Mouse (Mus musculus): ENCODE results near the gene Adamtsl1. TPM values are rescaled to one million over a fixed set of nuclear protein-coding genes. Genes with fewer than 3 reads are reported as not detected.

The Adamtsl1 gene
- 10 to 100 TPM; 12.0 to 14.3 TPM for total RNA-seq (2021)
- long read RNA-seq, experiment 1, partial matches to known transcripts, result 1 of 5 reads
- long read RNA-seq, experiment 1, other reads (novel, unspliced or antisense), result 4 of 5 reads
- long read RNA-seq, experiment 2, full-length matches to known transcripts, result 3 of 8 reads
- long read RNA-seq, experiment 2, partial matches to known transcripts, result 4 of 8 reads
- long read RNA-seq, experiment 2, other reads (novel, unspliced or antisense), result 1 of 8 reads

GRCm38 (mm10) chr4:85513792-85514191 is at the start of gene Adamtsl1:
Adamtsl1 (plus strand) TSS chr4:85514172.
- intact Hi-C loops (cut with DNase I; ENCODE audit: low total_unique reads), result no loop called here
- no peak for DNase-seq

GRCm38 (mm10) chr4:85483586-85483985 is 30.4 kb upstream of the Adamtsl1 start:
- intact Hi-C loops (cut with DNase I; ENCODE audit: low total_unique reads), result no loop called here
- DNase-seq, result no peak

- no peak for DNase-seq
These were observed 27.5 kb upstream of the Adamtsl1 start for GRCm38 (mm10) chr4:85486316-85486946.

DNA sequence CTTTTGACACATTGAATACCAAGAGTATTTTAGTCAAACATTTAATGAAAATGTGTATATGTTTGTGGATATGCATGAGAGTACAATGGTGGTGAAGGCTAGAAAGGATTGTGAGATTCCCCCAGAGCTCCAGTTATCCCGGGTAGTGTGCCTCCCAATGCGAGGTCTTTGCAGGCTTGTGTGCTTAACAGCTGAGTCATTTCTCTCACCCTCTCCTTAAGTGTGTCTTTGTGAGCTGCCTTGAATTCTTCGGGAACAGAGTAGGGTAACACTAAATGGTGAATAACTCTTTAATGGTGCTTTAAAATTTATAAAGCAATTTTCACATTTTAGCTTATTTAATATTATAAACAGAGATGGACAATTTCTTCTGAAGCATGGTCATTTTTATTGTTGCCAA is 8.3 kb upstream of the Adamtsl1 start:
- intact Hi-C loops (cut with DNase I; ENCODE audit: low total_unique reads), result no loop called here

More at GRCm38 (mm10) chr4:85486316-85486946, 27.5 kb upstream of the Adamtsl1 start:
- intact Hi-C loops (cut with DNase I; ENCODE audit: low total_unique reads), result no loop called here

DNA sequence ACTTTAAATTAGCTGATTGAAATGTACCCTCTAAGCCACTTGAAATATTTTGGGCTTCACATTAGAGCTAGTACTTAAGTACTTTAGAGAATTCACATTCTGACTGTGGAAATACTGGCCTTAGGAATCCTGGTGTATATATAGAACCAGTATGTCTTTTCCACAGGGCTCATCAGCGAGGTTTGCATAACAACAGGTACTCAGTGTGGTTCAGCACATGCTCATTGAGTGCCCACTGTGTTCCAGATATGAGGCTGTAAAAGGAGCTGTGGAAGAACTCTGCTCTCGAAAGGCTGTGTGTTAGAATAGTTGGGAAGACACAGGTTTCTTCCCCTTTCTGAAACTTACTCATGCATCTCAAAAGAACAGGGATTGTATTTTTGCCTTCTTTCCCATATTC is 7.0 kb upstream of the Adamtsl1 start:
- DNase-seq, result no peak
- intact Hi-C loops (cut with DNase I; ENCODE audit: low total_unique reads), result no loop called here

More for the DNA sequence above, 8.3 kb upstream of the Adamtsl1 start:
- no peak for DNase-seq

- no peak for DNase-seq
- intact Hi-C loops (cut with DNase I; ENCODE audit: low total_unique reads), result no loop called here
These were observed 6.5 kb upstream of the Adamtsl1 start for GRCm38 (mm10) chr4:85507491-85507890.

- intact Hi-C loops (cut with DNase I; ENCODE audit: low total_unique reads), result no loop called here
- peak; percentile 42 for DNase-seq
These were observed 684 bp upstream of the Adamtsl1 start for GRCm38 (mm10) chr4:85513288-85513687.

GRCm38 (mm10) chr4:85514205-85514681 is 271 bp downstream of the Adamtsl1 start:
- DNase-seq, result peak; percentile 54
- intact Hi-C loops (cut with DNase I; ENCODE audit: low total_unique reads), result no loop called here

- DNase-seq, result no peak
- intact Hi-C loops (cut with DNase I; ENCODE audit: low total_unique reads), result no loop called here
These were observed 13.1 kb downstream of the Adamtsl1 start for GRCm38 (mm10) chr4:85526966-85527566.

GRCm38 (mm10) chr4:85529852-85530251 is 15.9 kb downstream of the Adamtsl1 start:
- DNase-seq, result no peak
- intact Hi-C loops (cut with DNase I; ENCODE audit: low total_unique reads), result no loop called here

GRCm38 (mm10) chr4:85539677-85540076 is 25.7 kb downstream of the Adamtsl1 start:
- intact Hi-C loops (cut with DNase I; ENCODE audit: low total_unique reads), result no loop called here

GRCm38 (mm10) chr4:85543221-85543620 is 29.2 kb downstream of the Adamtsl1 start:
- no peak for DNase-seq

More at GRCm38 (mm10) chr4:85539677-85540076, 25.7 kb downstream of the Adamtsl1 start:
- no peak for DNase-seq

DNA sequence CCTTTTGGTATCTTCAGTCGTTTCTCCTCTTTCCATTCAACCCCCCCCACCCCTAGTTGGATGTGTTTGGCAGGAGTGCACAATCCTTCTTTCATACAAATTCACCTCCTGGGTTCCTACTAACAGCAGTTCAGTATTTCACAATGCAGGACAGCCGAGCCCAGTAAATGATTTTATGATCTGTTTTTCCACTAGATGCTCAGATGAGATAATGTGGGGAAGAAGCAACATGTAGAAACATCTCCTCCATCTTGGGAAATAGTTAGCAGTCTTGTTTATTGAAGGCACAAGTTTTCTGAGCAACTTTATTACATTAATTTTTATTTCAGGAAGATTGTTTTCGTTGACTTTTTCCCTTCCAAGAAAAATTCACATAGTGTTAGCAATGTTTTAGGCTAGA is 40.7 kb downstream of the Adamtsl1 start:
- DNase-seq, result no peak
- intact Hi-C loops (cut with DNase I; ENCODE audit: low total_unique reads), result no loop called here

More at GRCm38 (mm10) chr4:85543221-85543620, 29.2 kb downstream of the Adamtsl1 start:
- intact Hi-C loops (cut with DNase I; ENCODE audit: low total_unique reads), result no loop called here

DNA sequence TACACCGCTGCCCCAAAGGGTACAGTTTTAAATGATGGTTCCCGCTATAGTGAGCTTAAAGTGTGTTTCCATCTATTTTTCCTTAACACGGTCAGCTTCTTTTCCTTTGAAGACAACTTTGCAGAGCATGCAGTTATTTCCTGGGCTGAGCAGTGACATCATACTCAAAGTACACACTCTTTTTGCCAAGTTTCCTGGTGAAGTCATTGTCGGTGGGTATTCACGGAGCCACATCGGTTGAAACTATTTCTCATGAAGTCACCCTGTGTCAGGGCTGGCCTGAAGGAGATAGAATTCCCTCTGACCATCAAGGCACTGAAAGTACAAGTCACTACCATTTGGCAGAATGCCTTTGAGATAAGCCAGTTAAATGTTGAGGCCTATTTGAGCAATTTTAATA is 45.8 kb downstream of the Adamtsl1 start:
- no peak for DNase-seq
- intact Hi-C loops (cut with DNase I; ENCODE audit: low total_unique reads), result no loop called here

DNA sequence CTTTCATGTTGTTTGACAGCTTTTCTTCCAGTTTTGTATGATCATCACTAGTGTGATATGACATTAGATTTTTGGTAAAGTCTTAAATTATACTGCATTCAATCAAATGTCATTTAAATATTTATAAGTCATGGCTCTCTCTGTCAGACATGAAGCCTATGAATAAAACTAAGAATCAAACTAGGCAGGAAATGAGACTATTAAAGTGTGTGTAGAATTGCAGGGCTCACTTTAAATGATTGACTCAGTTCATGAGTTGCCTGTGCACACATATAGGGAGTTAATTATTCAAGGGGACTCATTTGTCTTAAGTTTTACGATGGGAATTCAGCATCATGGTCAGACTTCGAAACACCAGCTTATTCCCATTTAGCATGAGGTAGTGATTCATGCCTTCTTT is 71.5 kb downstream of the Adamtsl1 start:
- no peak for DNase-seq
- intact Hi-C loops (cut with DNase I; ENCODE audit: low total_unique reads), result no loop called here

DNA sequence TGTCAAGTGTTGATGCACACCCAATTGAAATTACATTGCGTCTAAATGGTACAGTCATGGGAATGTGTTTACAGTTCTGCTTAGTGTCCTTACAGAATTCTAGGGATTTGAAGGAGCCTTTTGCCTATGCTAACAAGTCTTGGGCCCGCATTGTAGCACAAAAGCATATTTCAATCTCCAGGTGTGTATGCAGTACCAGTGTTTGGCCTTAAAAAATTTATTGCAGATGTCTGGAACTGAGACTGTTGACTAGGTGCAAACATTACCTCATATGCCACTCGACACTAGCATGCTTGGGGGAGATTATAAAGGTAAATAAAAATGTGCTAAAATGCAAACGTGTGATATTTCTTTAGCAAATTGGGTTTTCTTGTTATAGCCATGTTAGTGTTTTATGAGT is 75.0 kb downstream of the Adamtsl1 start:
- intact Hi-C loops (cut with DNase I; ENCODE audit: low total_unique reads), result no loop called here
- no peak for DNase-seq

DNA sequence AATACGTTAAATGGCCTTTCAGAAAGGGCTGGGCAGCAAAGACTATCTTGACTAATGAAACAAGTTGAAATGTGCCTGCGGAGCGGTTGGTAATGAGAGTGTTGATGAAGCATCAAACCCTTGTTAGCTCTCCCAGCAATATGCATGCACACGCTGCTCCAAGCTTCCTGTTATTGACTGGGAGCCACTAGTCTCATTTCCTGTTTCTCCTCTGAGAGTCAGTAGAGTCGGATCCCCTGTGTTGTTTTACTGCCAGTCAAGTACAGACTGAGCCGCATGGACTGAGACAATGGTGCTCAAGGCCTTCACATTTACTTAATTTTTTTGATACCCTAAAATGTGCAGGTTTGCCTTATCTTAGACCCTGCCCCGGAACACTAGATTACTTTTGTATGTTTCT is 77.1 kb downstream of the Adamtsl1 start:
- intact Hi-C loops (cut with DNase I; ENCODE audit: low total_unique reads), result no loop called here
- DNase-seq, result no peak

- DNase-seq, result no peak
- intact Hi-C loops (cut with DNase I; ENCODE audit: low total_unique reads), result no loop called here
These were observed 80.2 kb downstream of the Adamtsl1 start for GRCm38 (mm10) chr4:85594159-85594558.

GRCm38 (mm10) chr4:85613331-85613730 is 99.4 kb downstream of the Adamtsl1 start:
- intact Hi-C loops (cut with DNase I; ENCODE audit: low total_unique reads), result no loop called here
- DNase-seq, result no peak

DNA sequence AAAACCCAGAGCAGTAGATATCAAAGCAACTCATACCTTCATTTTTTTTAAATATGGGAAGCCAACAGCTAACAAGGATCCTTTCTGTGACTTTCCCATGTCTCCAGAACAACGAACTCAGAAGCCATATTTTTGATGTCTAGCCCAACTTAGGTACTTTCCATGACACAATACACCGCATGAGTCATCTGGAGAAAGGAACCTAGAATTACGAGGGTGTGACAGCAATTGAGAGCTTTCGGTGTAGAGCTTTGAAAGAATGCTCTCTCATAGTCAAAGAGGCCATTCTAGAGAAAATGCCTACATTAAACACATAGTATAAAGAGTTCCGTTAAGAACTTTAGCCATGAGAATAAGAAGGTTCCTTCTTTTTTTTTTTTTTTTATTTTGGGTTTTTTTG is 104.8 kb downstream of the Adamtsl1 start:
- intact Hi-C loops (cut with DNase I; ENCODE audit: low total_unique reads), result no loop called here
- DNase-seq, result no peak

DNA sequence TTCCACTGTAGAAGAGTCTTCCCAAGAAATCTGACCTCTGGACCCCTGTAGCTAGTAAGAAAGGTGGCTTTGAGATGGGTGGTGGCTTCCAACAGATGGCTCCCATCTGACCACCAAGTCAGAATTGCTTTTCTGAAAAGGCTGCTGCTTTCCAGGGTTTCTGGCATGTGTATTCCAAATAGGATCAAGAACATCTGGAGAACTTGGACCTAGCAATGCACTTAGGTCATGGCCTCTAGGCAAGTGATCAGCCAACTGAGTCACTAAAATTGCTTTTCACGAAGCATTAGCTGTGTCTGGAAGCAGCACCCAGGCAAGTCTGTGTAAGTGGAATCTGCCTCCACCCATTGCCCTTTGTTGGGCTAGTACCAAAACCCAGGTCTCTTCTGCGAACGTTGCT is 105.3 kb downstream of the Adamtsl1 start:
- intact Hi-C loops (cut with DNase I; ENCODE audit: low total_unique reads), result no loop called here
- DNase-seq, result peak; percentile 4
